Mouse (Mus musculus) megakaryocyte, embryonic 14.5 days (primary cell): ENCODE data around the gene Akap6. TPM values are rescaled to one million over a fixed set of nuclear protein-coding genes. Genes with fewer than 3 reads are reported as not detected.

Source experiments
- H3K27me3 ChIP-seq: replicated peaks from 2 replicates; pipeline ENCODE3; 2012; ENCODE audit warnings: inconsistent platforms
- H3K36me3 ChIP-seq: replicated peaks from 2 replicates; pipeline ENCODE3; 2012; ENCODE audit warnings: low read length, inconsistent platforms, mixed read lengths
- H3K4me1 ChIP-seq: 2 replicates; pipeline ENCODE4 v1.6.1; 2012; ENCODE audit warnings: inconsistent platforms
- H3K4me3 ChIP-seq: replicated peaks from 2 replicates; pipeline ENCODE3; 2012; ENCODE audit warnings: moderate library complexity, mild to moderate bottlenecking, inconsistent platforms
- H3K9me3 ChIP-seq: 2 replicates; pipeline ENCODE4 v1.6.1; 2012; ENCODE audit warnings: inconsistent platforms
- FLI1 ChIP-seq: IDR thresholded peaks from 2 replicates; pipeline ENCODE4 v1.6.1; 2012; ENCODE audit warnings: low read length, inconsistent platforms, mixed read lengths
- GATA1 ChIP-seq: IDR thresholded peaks from 3 replicates; pipeline ENCODE4 v1.6.1; 2012; ENCODE audit warnings: mixed read lengths, low read length, inconsistent platforms, borderline replicate concordance
- polyA plus RNA-seq: library from polyadenylated mRNA; stranded (reverse); fragments of >175 nt; gene quantifications from 2 replicates; pipeline ENCODE4 v1.2.3, GENCODE M21; 2012; ENCODE audit warnings: low replicate concordance; ENCODE audit not compliant: insufficient read depth

Akap6 gene
- polyA plus RNA-seq, 1 experiment: 0.04 TPM

DNA sequence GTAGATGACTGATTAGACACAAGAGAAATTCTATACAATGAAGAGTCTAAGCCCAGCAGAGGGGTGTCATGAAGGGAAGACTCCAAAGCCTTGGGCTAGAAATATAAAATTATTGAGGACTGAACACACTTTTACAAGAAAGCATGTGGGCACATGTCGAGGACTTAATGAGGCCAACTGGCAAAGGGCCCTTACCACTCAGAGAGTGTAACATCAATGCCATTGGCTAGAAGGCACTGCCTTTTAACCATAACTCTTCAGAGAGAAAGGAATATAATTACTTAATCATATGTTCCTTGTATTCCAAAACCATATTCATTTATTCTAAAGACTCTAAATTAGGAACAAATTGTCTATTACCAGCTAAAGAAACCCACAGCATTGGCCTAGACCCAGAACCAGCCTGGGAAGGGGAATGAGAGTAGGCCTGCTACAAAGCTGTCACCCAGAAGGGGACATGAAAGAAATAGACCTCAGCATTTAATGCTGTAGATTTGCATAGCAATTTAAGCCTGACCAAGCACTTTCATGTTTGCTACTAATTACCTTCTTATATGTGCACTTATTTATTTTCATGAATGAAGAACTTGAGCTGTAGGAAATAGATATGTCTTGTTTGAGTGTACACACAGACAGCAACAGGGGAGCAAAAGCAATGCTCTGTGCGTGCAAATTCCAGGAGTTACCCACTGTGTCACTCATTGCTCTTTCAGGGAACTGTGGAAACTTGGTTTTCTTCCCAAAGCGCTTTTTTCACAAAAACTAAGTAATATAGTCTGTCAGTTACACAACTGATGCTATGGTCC lies 377.6 kb downstream of the Akap6 start:
- Histone ChIP-seq H3K4me1 (no peaks in the 10 kb centered on the region), H3K36me3 (no peaks in the 10 kb centered on the region), H3K9me3 (no peaks in the 10 kb centered on the region), H3K4me3 (no peak overlapping the region), H3K27me3 (no peaks in the 10 kb centered on the region)
- TF ChIP-seq GATA1 (no peak), FLI1 (no peak)

DNA sequence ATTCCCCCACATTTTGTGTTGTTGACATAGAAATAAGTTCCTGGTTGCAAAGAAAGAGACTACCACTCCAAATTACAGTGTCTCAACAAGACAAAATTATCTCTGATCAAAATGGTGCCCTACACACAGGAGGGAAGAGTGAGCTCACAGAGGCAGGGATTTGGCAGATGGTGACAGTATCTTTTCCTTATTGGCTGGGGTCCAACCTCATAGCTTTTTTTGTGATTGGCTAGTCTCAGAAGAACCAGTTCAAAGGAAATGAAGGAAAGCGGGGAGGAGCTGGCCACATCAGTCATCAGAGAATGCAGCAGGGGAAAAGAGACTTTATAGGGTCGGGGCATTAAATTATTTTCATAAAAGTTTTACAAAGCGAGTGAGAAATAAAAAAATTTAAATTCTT lies 386.6 kb downstream of the Akap6 start:
- no peaks in the 10 kb centered on the region for H3K36me3 ChIP-seq
- no peaks in the 10 kb centered on the region for H3K27me3 ChIP-seq
- no peak for TF ChIP-seq GATA1
- no peak for TF ChIP-seq FLI1
- no peak overlapping the region for H3K4me3 ChIP-seq
- 0 out of 2 replicates have a peak, but pooled peaks cover 3% of the 10 kb centered on the region for H3K9me3 ChIP-seq
- H3K4me1 ChIP-seq: no peaks in the 10 kb centered on the region

DNA sequence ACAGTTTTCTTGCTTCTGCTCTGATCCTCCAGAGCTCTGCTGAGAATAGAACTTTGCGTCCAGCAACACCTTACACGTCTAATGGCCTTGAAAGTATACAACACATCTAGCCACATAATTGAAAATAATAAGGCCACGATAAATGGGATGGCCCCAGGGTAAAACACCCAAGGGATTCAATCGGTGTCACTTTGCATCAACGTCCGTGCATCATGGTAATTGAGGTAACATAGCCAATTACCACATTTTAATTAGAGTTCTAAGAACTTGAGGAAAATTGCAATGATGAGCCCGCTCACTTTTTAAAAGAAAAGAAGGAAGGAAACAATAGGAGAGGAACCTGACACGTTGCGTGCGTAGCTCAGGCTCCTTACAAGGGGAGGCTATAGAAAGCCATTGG lies 413.1 kb downstream of the Akap6 start:
- Histone ChIP-seq H3K36me3 (no peaks in the 10 kb centered on the region), H3K4me3 (no peak overlapping the region), H3K4me1 (no peaks in the 10 kb centered on the region), H3K27me3 (no peaks in the 10 kb centered on the region), H3K9me3 (no peaks in the 10 kb centered on the region)
- TF ChIP-seq FLI1 (no peak), GATA1 (no peak)

DNA sequence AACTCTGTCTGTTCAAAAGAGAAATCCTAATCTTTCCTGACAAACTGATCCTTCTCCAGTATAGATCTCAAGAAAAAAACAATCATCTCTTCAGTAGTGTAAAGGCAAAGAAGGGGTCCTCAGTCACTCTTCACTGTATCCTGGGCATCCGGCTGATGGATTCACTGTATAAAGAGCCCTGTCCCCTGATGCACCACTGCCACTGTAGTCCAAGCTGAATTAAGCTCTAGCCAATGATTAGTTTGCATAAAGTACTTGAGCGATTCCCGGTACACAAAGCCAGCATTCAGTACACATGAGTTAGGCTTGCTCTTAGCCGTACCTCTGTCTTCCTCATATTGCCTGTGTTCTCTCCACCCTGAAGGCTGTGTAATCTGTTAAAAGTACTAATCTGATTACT lies 420.2 kb downstream of the Akap6 start:
- H3K27me3 ChIP-seq: no peaks in the 10 kb centered on the region
- TF ChIP-seq FLI1: no peak
- no peak for TF ChIP-seq GATA1
- peaks cover 7% of the 10 kb centered on the region; the same call in 1 of the 2 replicates for H3K9me3 ChIP-seq
- H3K36me3 ChIP-seq: no peaks in the 10 kb centered on the region
- no peak overlapping the region for H3K4me3 ChIP-seq
- no peaks in the 10 kb centered on the region for H3K4me1 ChIP-seq

DNA sequence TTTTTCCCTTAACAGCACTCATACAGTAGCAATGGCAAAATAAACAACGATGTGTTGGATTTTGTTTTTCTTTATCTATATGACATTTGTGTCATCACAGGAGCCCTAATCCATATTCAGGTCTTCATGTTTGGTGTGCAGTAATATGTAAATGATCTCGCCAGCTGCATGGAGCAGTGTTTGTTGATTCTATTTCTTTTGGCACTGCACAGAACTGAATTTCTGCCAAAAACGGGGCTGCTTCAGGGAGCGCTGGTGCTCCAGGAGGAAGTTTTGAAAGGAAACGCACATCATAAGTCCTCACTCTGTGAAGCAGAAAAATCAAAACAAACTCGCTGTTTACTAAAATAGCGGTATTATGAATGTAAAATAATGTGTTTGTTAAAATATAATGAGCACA lies 424.9 kb downstream of the Akap6 start:
- Histone ChIP-seq H3K27me3 (no peaks in the 10 kb centered on the region), H3K36me3 (no peaks in the 10 kb centered on the region), H3K9me3 (peaks cover 7% of the 10 kb centered on the region; the same call in 1 of the 2 replicates), H3K4me3 (no peak overlapping the region), H3K4me1 (no peaks in the 10 kb centered on the region)
- TF ChIP-seq FLI1: no peak
- no peak for TF ChIP-seq GATA1

DNA sequence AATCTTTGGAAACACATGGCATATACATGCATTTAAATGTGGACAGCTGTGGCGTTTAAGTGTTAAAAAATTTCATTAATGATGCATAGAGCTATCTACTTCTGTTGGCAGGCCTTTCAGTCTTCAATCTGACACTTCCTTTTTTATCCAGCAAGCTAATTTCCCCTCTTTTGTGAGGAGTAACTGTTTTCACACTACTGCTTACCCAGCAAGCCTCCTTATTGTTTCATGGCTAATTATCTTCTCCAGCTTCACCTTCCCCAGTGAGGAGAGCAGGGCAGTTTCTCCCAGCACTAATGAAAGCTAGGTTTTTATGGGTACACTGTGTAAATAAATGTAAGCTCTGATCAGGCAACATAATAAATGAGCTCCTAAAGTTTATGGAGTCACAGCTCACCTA lies 425.5 kb downstream of the Akap6 start:
- TF ChIP-seq FLI1 (no peak), GATA1 (no peak)
- Histone ChIP-seq H3K9me3 (peaks cover 5% of the 10 kb centered on the region; the same call in 1 of the 2 replicates), H3K4me1 (no peaks in the 10 kb centered on the region), H3K27me3 (no peaks in the 10 kb centered on the region), H3K4me3 (no peak overlapping the region), H3K36me3 (no peaks in the 10 kb centered on the region)

DNA sequence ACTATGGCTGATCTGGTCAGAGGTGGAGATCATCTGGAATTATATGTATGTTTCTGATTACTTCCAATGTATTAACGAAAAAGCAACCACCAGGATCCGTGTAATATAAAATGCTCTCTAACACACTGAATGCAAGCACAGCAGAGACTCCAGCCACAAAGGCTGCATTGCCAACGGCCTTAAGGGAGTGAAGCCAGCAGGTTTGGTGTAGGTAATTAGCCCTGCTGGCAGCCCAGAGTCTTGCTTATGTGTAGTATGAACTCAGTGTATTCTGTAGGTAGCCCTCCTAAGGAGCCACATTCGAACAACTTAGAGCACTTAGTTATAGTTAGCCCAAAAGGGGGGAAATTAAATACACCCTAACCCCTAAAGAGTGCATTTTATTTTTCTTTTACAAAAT lies 426.1 kb downstream of the Akap6 start:
- H3K9me3 ChIP-seq: peaks cover 5% of the 10 kb centered on the region; the same call in 1 of the 2 replicates
- no peaks in the 10 kb centered on the region for H3K36me3 ChIP-seq
- H3K27me3 ChIP-seq: no peaks in the 10 kb centered on the region
- H3K4me3 ChIP-seq: no peak overlapping the region
- no peaks in the 10 kb centered on the region for H3K4me1 ChIP-seq
- TF ChIP-seq FLI1: no peak
- TF ChIP-seq GATA1: no peak

DNA sequence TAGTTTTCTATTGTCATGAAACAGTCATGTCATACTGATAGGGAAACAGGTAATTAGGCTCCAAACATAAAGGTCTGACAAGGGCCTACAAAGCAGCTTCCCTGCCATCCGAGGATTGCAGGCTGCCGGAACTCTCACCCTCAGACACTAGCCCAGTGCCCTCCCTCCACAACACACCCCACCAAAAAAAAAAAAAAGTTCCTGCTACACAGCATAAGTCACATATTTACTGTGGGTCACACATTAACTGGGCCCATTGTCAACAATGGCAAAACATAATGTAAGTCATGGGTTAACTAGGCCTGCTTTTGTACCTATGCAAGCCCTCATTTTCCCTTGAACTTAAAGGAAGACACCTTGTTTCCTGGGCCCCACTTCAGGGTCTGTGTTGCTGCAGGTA lies 435.0 kb downstream of the Akap6 start:
- no peak overlapping the region for H3K4me3 ChIP-seq
- peaks cover 1% of the 10 kb centered on the region; the same call in 1 of the 2 replicates for H3K9me3 ChIP-seq
- no peaks in the 10 kb centered on the region for H3K27me3 ChIP-seq
- no peaks in the 10 kb centered on the region for H3K36me3 ChIP-seq
- H3K4me1 ChIP-seq: no peaks in the 10 kb centered on the region
- TF ChIP-seq FLI1: no peak
- no peak for TF ChIP-seq GATA1

DNA sequence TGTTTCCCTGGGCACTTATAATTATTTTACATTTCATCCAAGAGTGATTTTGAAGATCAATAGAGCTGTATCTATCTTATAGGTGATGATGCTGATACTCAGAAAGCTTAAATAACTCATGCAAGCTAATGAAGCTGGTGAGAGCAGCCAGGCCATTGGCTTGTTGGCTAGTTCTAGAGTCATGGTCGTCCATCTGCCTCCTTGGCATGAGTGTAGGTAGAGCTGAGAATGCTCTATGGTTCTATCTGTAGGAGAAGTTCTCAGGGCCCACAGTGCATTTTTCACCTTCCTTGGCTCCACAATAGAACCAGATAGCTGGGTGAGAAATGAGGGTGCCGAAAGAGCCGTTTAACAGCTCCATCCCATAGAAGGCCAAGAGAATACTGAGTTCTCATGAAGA lies 438.1 kb downstream of the Akap6 start:
- peaks cover 30% of the 10 kb centered on the region for H3K9me3 ChIP-seq

DNA sequence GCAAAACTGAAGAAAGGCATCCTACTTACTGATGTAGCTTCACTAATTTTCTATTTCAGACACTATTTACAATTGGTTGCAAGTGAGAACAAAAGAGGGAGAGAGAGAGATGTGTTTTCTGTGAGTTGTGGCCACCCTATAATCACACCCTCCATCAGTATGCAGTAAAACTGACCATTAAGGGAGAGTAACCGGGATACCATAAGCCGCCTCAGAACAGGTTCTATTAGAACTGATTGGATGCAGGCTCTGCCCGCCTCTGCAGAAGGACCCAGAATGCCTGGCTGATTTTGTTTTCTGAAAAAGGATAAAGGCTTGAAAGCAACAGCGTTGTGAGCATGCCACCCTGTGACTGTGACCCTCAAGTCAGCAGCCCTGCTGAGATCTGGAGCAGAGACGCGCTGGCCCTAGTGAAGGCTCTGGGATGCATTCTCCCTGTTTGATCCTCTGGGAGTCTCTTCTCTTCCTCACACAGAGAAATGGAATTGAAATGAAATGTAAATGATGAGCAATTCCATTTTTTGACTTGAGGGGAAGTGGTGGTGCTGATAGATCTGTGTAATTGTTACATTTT lies 445.0 kb downstream of the Akap6 start:
- TF ChIP-seq GATA1 (no peak), FLI1 (no peak)
- H3K27me3 ChIP-seq: no peaks in the 10 kb centered on the region

More for the DNA sequence above, 438.1 kb downstream of the Akap6 start:
- Histone ChIP-seq H3K36me3 (no peaks in the 10 kb centered on the region), H3K4me3 (no peak overlapping the region), H3K4me1 (no peaks in the 10 kb centered on the region), H3K27me3 (no peaks in the 10 kb centered on the region)
- no peak for TF ChIP-seq FLI1
- TF ChIP-seq GATA1: no peak

DNA sequence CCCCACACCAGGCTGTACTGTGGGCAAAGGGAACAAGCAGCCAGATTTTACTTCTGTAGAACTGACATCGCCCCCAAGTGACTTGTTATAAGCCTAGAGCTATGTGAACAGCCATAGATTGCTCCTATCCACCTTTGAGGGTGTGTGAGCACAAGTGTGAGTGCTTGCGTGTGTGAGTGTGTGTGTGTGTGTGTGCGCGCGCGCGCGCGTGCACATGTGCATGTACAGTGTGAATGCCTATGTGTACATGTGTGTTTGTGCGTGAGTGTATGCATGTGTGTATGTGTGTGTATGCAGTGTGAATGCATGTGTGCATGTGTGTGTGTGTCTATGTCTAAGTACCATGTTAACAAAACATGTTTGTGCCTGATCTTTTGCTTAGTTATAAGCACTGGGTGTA lies 445.6 kb downstream of the Akap6 start:
- no peaks in the 10 kb centered on the region for H3K36me3 ChIP-seq
- H3K9me3 ChIP-seq: peaks cover 27% of the 10 kb centered on the region
- no peak for TF ChIP-seq GATA1
- no peak for TF ChIP-seq FLI1

More for the DNA sequence above, 445.0 kb downstream of the Akap6 start:
- H3K4me3 ChIP-seq: no peak overlapping the region
- H3K4me1 ChIP-seq: no peaks in the 10 kb centered on the region
- peaks cover 32% of the 10 kb centered on the region for H3K9me3 ChIP-seq
- no peaks in the 10 kb centered on the region for H3K36me3 ChIP-seq

More for the DNA sequence above, 445.6 kb downstream of the Akap6 start:
- no peaks in the 10 kb centered on the region for H3K4me1 ChIP-seq
- peak overlapping the region; percentile 53 for H3K4me3 ChIP-seq
- H3K27me3 ChIP-seq: no peaks in the 10 kb centered on the region
